Mouse (Mus musculus) heart, embryonic 14.5 days (tissue): ENCODE data around the gene Dqx1. TPM values are rescaled to one million over a fixed set of nuclear protein-coding genes. Genes with fewer than 3 reads are reported as not detected.

ENCODE experiments used
- ATAC-seq: fragments of 200-750 bp; cut with Nextera tagmentation; 2 replicates; pipeline ENCODE4 v1.8.0; 2017; ENCODE audit warnings: low read depth, moderate TSS enrichment; ENCODE audit not compliant: insufficient number of reproducible peaks, insufficient read depth, low FRiP score
- H3K27ac ChIP-seq, 2 experiments: fragments of 200-500 bp in 1 of 2; fragments of 300-500 bp in 1 of 2; sonication (generic) in 1 of 2; replicated peaks in 1 of 2; 2 replicates each; pipeline ENCODE4 v1.5.1; 2012 to 2014; ENCODE audit warnings: low read depth in 2 of 2, low read length in 2 of 2, control low read depth in 1 of 2, mild to moderate bottlenecking in 1 of 2, mixed read lengths in 1 of 2; ENCODE audit not compliant: control insufficient read depth in 1 of 2, insufficient read depth in 1 of 2
- H3K27me3 ChIP-seq: fragments of 300-500 bp; sonication (generic); 2 replicates; pipeline ENCODE4 v1.6.1; 2014; ENCODE audit warnings: mild to moderate bottlenecking, low read length, control low read depth; ENCODE audit not compliant: control insufficient read depth, insufficient read depth
- H3K36me3 ChIP-seq: fragments of 300-500 bp; sonication (generic); 2 replicates; pipeline ENCODE4 v1.6.1; 2014; ENCODE audit warnings: mild to moderate bottlenecking, control low read depth, low read length, mixed read lengths; ENCODE audit not compliant: control insufficient read depth, insufficient read depth
- H3K4me1 ChIP-seq, 2 experiments: fragments of 200-500 bp in 1 of 2; fragments of 300-500 bp in 1 of 2; sonication (generic) in 1 of 2; 2 replicates each; pipeline ENCODE4 v1.6.1; 2012 to 2014; ENCODE audit warnings: low read length in 2 of 2, control low read depth in 1 of 2, mixed read lengths in 1 of 2; ENCODE audit not compliant: control insufficient read depth in 2 of 2, insufficient read depth in 2 of 2
- H3K4me2 ChIP-seq: fragments of 300-500 bp; sonication (generic); 2 replicates; pipeline ENCODE4 v1.6.1; 2014; ENCODE audit warnings: mild to moderate bottlenecking, low read length
- H3K4me3 ChIP-seq, 2 experiments: fragments of 200-500 bp in 1 of 2; fragments of 300-500 bp in 1 of 2; sonication (generic) in 1 of 2; 2 replicates each; pipeline ENCODE4 v1.5.1; 2012 to 2014; ENCODE audit warnings: low read length in 2 of 2, mild to moderate bottlenecking in 2 of 2, control low read depth in 1 of 2, low read depth in 1 of 2, moderate library complexity in 1 of 2; ENCODE audit not compliant: control insufficient read depth in 1 of 2, insufficient read depth in 1 of 2
- H3K9ac ChIP-seq: fragments of 300-500 bp; sonication (generic); 2 replicates; pipeline ENCODE4 v1.6.1; 2014; ENCODE audit warnings: mild to moderate bottlenecking, low read length
- H3K9me3 ChIP-seq: fragments of 300-500 bp; sonication (generic); 2 replicates; pipeline ENCODE4 v1.6.1; 2016; ENCODE audit warnings: low read length, control low read depth; ENCODE audit not compliant: control insufficient read depth
- WGBS: fragments of 180-500 bp; shearing (Covaris S2); extraction: QIAGEN DNeasy Blood & Tissue Kit; methylation state at CpG from one replicate; pipeline ENCODE4 v1.1.7; 2014; 5-methylcytosine and 5-hydroxymethylcytosine counted together
- polyA plus RNA-seq: library from polyadenylated mRNA; unstranded; fragments of >200 nt; fragmentation: Nextera tagmentation; extraction: Ambion mirVana; gene quantifications from 2 replicates; pipeline ENCODE4 v1.2.1, GENCODE M21; 2014

Dqx1 gene
- polyA plus RNA-seq, result 0.38 and 0.46 TPM in 2 replicates

DNA sequence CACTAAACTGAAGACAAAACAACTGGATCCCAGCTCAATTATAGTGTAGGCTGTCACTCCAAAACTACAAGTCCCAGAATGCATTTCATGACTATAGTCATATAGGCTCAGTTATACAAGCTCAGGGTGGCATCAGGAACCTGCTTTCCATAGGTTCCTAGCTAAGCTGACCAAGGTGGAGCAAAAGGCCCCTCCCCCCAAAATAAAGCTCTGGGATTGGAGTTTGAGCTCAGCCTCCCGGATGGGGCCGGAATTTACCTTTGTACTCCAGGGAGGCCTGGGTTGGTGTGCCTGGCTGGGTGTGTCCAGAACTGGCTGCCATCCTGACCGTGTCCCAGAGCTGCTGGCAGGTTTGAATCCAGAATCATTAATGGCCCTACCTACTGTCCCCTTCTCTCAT is at the start of gene Dqx1:
Gene Dqx1, plus strand, starts transcription at position 55 of the 400 bp plus-strand sequence.
- Histone ChIP-seq H3K27ac (no peak within 1 kb of the TSS), H3K9ac (no peak within 1 kb of the TSS), H3K4me3 (no peak within 1 kb of the TSS), H3K4me2 (no peak within 1 kb of the TSS), H3K27me3 (peaks cover 22% of the 10 kb centered on the region), H3K9me3 (no peaks in the 10 kb centered on the region), H3K4me1 (peaks cover 9 to 15% of the 10 kb centered on the region in 2 experiments), H3K36me3 (peaks cover 23% of the 10 kb centered on the region)
- no peak for ATAC-seq
- 60% methylated on average over 3 of the region's 3 CpGs for WGBS

DNA sequence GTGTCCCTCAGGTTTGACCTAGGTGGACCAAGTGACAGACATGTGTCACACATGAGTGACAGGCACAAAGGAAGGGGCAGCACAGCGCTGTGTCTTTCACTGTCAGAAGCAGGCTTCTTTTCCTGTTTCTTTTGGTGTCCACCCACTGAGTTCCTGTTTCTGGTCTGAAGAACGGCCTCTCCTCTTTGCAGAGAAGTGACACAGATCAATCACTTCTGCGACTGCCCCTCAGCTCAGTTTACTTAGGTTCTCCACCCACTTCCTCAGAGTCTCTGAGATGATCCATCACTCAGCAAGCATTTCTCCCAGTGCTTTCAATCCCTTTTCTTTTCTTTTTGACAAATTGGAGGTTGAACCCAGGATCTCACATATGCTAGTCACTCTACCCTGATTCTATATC is 49.0 kb upstream of the Dqx1 start:
- no peaks in the 10 kb centered on the region for H3K9me3 ChIP-seq
- H3K4me2 ChIP-seq, result no peak overlapping the region
- H3K27me3 ChIP-seq, result no peaks in the 10 kb centered on the region
- H3K4me3 ChIP-seq, result no peak overlapping the region
- H3K36me3 ChIP-seq, result no peaks in the 10 kb centered on the region
- no peak for ATAC-seq
- H3K9ac ChIP-seq, result no peak overlapping the region
- WGBS, result 64% methylated on average over 3 of the region's 3 CpGs
- H3K27ac ChIP-seq, result no peak overlapping the region
- peaks cover 13 to 17% of the 10 kb centered on the region in 2 experiments for H3K4me1 ChIP-seq

DNA sequence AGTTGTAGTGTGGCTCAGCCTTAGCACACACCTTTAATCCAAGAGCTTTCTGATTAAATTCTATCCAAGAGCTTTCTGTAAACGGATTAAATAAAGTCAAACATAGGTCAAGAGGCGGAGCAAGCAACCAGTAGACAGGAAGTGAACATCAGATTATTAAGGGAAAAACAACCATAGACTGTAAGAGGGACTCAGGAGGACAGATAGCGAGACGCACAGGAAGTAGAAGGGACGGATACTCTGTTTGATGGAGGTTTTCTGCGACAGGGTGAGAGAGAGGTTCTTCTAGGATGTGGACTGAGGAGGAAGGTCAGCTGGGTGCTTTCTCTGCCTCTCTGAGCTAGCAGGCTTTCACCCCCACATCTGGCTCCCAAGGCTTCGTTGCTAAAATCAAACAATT is 47.6 kb upstream of the Dqx1 start:
- Histone ChIP-seq H3K27me3 (no peaks in the 10 kb centered on the region), H3K9ac (no peak overlapping the region), H3K9me3 (no peaks in the 10 kb centered on the region), H3K4me2 (no peak overlapping the region; the same call in 1 of the 2 replicates), H3K27ac (0 out of 4 replicates have a peak overlapping the region, but pooled peaks of 1 of the 2 experiments have one; percentile 42), H3K4me3 (no peak overlapping the region), H3K36me3 (no peaks in the 10 kb centered on the region), H3K4me1 (peaks cover 7 to 8% of the 10 kb centered on the region in 2 experiments; a peak in 3 of 4 replicates)
- no peak for ATAC-seq
- 40% methylated on average over 7 of the region's 7 CpGs for WGBS

DNA sequence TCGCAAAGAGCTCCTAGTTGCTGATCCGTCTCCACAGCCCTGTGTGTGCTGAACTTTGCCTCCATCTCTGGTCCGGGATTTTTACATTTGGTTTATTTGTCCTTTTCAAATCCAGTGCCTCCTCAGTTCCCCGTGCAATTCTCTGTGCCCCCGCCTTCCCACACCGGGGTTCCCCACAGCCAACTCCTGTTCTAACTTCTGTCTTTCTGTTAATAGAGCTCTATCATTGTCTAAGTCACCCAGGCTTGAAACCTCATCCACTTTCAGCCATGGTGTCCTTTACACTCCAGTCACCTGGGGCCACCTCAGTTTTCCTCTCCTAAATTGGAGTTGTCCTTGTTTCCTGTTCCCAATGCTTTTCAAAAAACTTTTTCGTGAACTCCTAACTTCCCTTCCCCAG is 46.4 kb upstream of the Dqx1 start:
- Histone ChIP-seq H3K27me3 (no peaks in the 10 kb centered on the region), H3K9me3 (no peaks in the 10 kb centered on the region), H3K9ac (no peak overlapping the region), H3K36me3 (no peaks in the 10 kb centered on the region), H3K27ac (no peak overlapping the region), H3K4me1 (peaks cover 3 to 6% of the 10 kb centered on the region in 2 experiments; a peak in 2 of 4 replicates), H3K4me3 (no peak overlapping the region), H3K4me2 (no peak overlapping the region)
- WGBS, result 88% methylated on average over 7 of the region's 7 CpGs
- no peak for ATAC-seq

DNA sequence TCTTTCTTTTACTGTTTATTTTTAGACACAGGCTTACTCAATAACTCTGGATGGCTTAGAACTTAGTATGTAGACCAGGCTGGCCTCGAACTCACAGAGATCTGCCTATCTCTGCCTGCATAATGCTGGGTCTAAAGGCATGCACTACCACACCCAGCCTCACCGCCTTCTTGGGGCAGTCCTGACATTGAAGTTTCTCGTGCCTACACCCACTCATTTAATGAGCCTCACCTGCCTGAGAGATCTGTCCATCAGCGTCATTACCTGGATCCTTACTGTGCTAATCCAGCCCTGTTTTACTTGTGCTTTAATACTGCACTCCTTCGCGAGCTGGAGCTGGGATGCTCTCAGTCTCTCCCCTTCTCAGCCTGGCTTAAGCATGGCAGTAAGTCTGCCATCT is 45.9 kb upstream of the Dqx1 start:
- H3K9me3 ChIP-seq, result no peaks in the 10 kb centered on the region
- H3K36me3 ChIP-seq, result no peaks in the 10 kb centered on the region
- H3K4me2 ChIP-seq, result no peak overlapping the region
- no peak overlapping the region for H3K4me3 ChIP-seq
- ATAC-seq, result no peak
- no peaks in the 10 kb centered on the region for H3K27me3 ChIP-seq
- no peak overlapping the region for H3K27ac ChIP-seq
- H3K9ac ChIP-seq, result no peak overlapping the region
- H3K4me1 ChIP-seq, result peaks cover 5 to 6% of the 10 kb centered on the region in 2 experiments; a peak in 2 of 4 replicates
- 79% methylated on average over 6 of the region's 6 CpGs for WGBS

DNA sequence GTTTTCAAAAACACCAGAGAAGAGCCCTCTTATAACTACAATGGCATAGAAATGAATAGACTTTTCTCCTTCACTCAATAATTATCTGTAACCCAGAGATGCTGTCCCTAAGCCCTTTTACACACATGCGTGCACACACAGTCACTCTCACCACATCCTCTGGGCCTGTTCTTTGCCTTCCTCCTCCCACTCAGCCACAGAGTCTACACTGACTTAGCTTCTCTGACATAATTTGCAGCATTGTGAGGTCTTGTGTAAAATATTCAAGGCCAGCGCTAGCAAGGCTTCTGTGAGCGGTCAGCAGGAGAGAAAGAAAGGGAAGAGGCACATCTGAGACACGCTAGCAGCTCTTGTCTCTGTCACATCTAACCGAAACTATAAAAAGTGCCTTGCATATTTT is 44.2 kb upstream of the Dqx1 start:
- Histone ChIP-seq H3K9me3 (no peaks in the 10 kb centered on the region), H3K27ac (no peak overlapping the region), H3K4me3 (no peak overlapping the region), H3K36me3 (no peaks in the 10 kb centered on the region), H3K4me2 (no peak overlapping the region), H3K4me1 (peaks cover 6 to 10% of the 10 kb centered on the region in 2 experiments; a peak in 3 of 4 replicates), H3K27me3 (no peaks in the 10 kb centered on the region), H3K9ac (no peak overlapping the region)
- no peak for ATAC-seq
- WGBS, result 81% methylated on average over 5 of the region's 5 CpGs

DNA sequence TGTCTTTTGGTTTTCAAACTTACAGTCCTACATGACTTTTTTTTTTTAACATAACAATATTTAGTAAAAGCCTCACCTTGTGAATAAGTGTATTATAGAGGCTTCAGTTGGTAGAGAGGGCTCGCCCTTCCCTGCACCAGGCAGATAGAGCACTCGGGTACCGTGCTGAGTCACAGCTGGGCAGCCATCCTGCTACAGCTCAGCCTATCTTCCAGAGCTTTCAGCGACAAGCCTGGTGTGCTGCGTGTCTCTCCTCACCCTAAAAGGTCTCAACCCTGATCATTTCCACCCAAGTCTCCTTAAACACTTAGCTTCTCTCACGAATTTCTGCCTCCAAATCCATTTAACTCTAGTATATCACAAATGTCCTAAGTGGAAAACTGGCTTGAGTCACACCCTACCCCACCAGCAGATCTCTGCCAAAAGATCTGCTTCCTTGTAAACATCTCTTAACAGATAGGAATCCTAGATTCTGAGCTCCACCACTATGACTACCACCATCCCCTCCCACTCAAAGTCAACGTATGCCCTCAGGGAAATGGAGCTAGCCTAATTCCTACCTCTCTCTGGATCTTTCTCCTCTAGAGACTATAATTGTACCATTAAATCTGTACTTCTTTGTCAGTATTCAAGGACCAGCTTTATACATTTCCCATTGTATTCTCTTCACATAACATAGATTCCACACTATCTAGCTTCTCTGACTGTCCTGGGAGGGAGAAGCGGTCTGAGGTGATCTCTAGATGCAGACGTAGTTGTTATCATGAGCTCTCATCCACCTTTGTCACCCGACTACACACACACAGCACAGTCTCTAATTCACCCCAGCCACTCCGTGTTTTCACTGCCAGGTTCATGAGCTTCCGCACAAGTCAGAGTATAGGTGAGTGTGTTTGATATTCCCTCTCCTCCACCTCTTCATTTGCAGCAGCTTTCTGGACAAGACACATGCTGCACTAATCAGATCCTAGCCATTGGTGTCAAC is 42.9 kb upstream of the Dqx1 start:
- H3K9ac ChIP-seq, result no peak overlapping the region
- H3K27me3 ChIP-seq, result no peaks in the 10 kb centered on the region
- H3K4me3 ChIP-seq, result no peak overlapping the region
- 37% methylated on average over 12 of the region's 12 CpGs for WGBS
- no peaks in the 10 kb centered on the region for H3K9me3 ChIP-seq
- no peak overlapping the region for H3K27ac ChIP-seq
- H3K36me3 ChIP-seq, result no peaks in the 10 kb centered on the region
- no peak overlapping the region for H3K4me2 ChIP-seq
- H3K4me1 ChIP-seq, result peaks cover 6 to 10% of the 10 kb centered on the region in 2 experiments; a peak in 3 of 4 replicates
- ATAC-seq, result no peak
